Mouse (Mus musculus) lung, postnatal 0 days (tissue): ENCODE results near the gene Slc29a1.

Source experiments
- CTCF ChIP-seq: IDR thresholded peaks from 2 replicates; pipeline ENCODE4 v1.5.1; 2016; ENCODE audit warnings: antibody characterized with exemption, mild to moderate bottlenecking
- EP300 ChIP-seq: IDR thresholded peaks from 2 replicates; pipeline ENCODE4 v1.6.1; 2016; ENCODE audit warnings: antibody characterized with exemption, mild to moderate bottlenecking, control low read depth

DNA sequence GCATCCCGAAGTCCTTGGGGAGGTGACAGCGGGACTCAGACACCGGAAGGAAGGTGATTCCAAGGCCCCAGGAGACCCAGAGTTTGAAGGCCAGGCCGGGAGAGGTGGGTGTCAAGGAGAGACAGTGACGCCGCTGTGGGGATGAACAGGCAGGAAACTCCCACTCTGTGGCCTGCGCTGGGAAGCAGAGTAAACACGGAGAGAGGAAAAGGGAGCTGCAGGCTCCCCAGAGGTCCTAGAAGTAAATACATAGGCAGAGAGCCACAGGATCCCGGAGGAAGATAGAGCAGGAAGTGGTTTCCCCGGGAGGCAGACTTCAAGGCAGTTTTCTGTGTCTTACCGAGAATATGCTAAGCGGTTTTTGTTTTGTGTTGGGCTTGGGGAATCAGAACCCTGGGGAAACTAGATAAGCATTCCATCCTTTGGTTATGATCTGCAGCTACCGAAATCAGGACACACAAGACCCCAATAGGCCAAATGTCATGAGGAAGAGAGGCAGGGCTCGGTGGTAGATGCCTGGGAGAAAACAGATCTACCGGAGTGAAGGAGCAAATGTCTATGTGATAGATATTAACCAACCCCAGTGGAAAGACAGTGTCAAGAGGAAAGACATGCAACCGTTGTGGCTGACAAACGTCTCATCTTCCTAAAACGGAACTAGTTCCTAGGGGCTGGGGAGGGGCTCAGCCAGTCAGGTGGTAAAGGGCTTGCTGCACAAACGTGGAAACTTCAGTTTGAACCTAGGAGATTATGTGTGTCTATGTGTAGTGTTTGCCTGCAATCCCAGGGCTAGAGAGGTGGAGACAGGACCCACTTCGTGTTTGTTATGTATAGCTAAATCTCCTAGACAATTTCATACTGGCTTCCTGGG is 20.2 kb upstream of the Slc29a1 start:
- TF ChIP-seq CTCF (no peak), EP300 (no peak; the same call in 1 of the 2 replicates)
